Mouse (Mus musculus): Measurements from ENCODE around the gene Usf2.
A peak's percentile ranks its signal among the peaks of the same experiment; 100 is the strongest.
"Not testable (repeated sequence)": the region's sequence is repeated elsewhere in the genome, so short reads cannot be mapped to it uniquely, and the experiment has no call there.

Usf2 gene

GRCm38 (mm10) chr7:30957367-30957783 is 772 bp upstream of the Usf2 start:
- DNase-seq = peak; percentile 93 to 94

GRCm38 (mm10) chr7:30956357-30956751 is 249 bp downstream of the Usf2 start:
- no peak for DNase-seq

GRCm38 (mm10) chr7:30955584-30956356 is 833 bp downstream of the Usf2 start:
- DNase-seq = peak; percentile 82

DNA sequence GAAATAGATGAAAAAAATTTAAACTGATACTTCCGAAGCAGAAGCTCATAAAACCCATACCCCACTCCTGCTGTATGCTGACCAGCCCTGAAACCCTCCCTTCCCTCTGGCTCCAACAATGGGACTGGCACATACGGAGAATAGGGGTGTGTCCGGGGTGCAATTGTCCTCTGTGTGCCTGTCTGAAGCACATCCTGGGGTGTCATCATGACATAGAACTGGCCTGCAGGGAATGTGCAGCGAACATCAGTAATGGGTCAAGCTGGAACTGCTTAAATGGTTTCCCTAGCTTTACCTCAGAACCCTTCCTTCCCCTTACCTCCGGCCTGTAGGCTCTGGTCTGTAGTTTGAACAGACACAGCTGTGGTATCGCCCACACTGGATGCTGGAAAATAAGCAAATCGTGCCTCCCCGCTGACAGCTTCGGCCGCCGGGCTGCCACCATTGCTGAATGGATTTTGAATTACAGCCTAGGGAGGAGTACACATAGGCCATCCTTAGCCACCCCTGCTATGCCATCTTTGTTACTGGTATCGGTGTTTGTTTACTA is 1.6 kb downstream of the Usf2 start:
- DNase-seq = no peak

GRCm38 (mm10) chr7:30954036-30954435 is 2.6 kb downstream of the Usf2 start:
- DNase-seq = no peak

DNA sequence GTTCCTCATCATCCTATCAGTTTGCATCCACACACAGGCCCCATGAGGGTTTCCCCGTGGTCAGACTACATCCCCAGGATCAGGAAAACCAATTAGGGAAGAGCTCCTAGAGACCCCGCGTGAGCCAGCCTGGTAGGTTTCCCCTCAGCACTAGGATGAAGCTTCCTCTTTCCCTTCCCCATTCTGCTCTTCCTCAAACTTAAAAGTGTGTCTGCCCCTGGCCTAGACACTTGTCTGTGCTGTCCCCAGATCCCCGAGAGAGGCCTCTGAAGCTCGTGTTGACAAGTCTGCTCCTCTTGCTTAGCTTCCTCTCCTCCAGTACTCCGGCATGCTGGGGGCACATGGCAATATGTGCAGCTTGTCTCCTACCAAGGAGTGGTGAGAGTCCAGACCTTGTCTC is 3.1 kb downstream of the Usf2 start:
- no peak for DNase-seq

GRCm38 (mm10) chr7:30952441-30953265 is 4.0 kb downstream of the Usf2 start:
- DNase-seq = no peak

- not testable (repeated sequence) for DNase-seq
Measured at GRCm38 (mm10) chr7:30949902-30950301, 6.7 kb downstream of the Usf2 start.

DNA sequence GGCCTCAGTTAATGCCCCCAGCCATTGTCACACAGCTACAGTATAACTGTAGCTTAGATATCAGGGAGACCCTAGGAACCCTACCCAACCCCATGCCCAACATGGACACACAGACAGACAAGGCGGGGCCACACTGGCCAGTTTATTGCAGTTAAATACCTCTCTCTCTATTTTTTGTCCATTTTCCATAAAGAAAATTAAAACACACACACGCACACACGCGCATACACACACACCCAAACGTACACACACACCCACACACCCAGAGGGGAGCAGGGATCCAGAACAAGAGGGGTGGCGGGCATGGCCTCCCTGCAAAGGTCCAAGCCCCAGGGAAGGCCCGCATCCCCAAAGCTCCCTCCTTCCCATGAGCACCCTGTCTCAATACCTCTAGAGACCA is 10.7 kb downstream of the Usf2 start:
- DNase-seq = no peak

DNA sequence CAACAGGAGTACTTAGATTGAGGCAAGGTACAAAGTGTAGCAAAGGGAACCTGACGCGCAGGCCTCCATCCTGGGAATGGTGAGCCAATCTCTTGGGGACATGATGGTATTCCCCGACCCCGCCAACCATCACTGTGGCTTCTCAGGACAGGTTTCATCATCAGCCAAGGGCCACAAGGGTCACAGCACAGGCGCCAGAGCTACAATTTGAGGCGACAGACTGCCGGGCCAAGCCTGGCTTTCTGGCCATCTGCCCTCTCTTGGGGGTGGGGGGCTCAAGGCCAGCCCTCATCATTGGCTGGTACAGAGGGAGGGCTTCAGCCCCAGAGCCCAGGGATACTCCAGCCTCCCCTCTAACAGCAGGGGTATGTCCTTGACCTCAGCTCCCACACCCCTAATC is 11.1 kb downstream of the Usf2 start:
- DNase-seq = not testable (repeated sequence)

- not testable (repeated sequence) for DNase-seq
Measured at GRCm38 (mm10) chr7:30944706-30945105, 11.9 kb downstream of the Usf2 start.

DNA sequence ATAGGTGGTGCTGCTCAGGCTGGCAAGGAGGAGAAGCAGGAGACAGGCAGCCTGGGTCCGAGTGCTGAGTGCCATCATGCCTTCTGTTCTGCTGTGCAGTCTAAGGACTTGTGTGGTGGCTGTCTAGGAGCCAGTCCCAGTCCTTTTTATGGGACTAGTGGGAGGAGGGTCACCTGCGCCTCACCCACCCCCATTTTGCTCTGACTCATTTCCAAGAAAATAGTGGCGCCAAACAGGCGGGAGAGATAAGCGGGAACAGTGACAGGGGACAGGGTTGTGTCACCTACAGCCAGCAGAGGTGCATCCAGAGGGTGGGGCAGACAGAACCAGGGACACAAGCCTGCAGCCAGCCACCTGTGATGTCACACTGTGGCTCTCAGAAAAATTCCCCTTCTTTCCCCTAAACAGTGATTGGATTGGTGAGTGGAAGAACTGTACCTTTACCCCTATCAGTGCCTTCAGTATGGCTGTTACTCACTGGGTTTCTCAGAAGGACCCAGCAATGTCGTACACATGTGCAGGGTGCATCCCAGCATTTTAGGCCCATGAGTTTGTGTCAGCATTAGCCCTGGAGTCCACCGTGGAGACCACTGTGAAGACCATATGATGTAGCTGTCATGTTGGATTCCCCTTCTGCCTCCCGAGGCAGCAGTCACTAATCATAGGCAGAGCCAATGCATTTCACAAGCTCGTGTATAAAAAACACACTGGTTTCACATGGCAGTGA is 12.5 kb downstream of the Usf2 start, which contains the start of gene Hamp:
Hamp (minus strand) TSS at position 124 of the 727 bp plus-strand sequence.
- no peak for DNase-seq

- DNase-seq = not testable (repeated sequence)
Measured at GRCm38 (mm10) chr7:30942365-30942764, 14.2 kb downstream of the Usf2 start.

GRCm38 (mm10) chr7:30940070-30940469 is 16.5 kb downstream of the Usf2 start:
- not testable (repeated sequence) for DNase-seq

GRCm38 (mm10) chr7:30935422-30936099 is 21.0 kb downstream of the Usf2 start:
- not testable (repeated sequence) for DNase-seq

GRCm38 (mm10) chr7:30924581-30924980 is 32.0 kb downstream of the Usf2 start, which contains the start of gene Hamp2:
Gene Hamp2, minus strand, starts transcription at chr7:30924681.
- DNase-seq = not testable (repeated sequence)

- no peak for DNase-seq
Measured at GRCm38 (mm10) chr7:30924071-30924470, 32.5 kb downstream of the Usf2 start.

DNA sequence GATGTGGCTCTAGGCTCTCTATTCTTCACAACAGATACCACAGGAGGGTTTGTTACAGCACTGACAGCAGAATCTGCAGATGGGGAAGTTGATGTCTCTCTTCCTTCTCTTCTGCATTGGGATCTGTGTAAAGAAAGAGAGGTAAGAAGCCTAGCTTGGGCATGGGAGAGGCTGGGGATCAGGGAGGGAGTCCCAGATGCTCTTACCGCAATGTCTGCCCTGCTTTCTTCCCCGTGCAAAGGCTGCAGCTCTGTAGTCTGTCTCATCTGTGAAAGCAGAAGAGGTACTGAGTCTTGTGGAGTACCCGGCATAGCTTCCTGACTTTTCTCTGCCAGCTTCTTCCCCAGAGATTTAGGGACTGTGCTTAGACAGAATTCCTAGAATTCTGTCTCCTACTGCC is 34.1 kb downstream of the Usf2 start:
- not testable (repeated sequence) for DNase-seq

GRCm38 (mm10) chr7:30920217-30920616 is 36.4 kb downstream of the Usf2 start:
- peak in 1 of 2 experiments; percentile 19 for DNase-seq

- DNase-seq = no peak
Measured at GRCm38 (mm10) chr7:30917219-30917618, 39.4 kb downstream of the Usf2 start.

DNA sequence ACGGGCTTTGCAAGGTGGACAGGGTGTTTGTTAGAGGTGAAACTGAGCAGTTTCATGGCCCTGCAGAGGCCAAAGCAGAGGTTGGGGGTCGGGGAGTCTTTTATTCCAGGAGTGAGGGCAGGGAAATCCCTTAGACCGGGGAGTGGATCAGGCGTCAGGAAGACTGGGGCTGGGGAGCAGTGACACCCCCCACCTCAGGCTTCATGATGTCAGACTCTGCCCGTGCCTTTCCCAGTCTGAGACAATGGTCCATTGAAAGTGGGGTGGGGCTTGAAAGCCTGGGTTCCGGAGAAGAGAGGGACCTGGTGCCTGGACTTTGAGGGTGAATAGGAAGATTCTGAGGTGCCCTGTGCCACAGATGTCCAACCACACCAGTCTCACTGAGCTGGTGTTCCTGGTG is 39.9 kb downstream of the Usf2 start:
- DNase-seq = no peak

GRCm38 (mm10) chr7:30914732-30915131 is 41.9 kb downstream of the Usf2 start, which contains the start of gene Mag:
Gene Mag, minus strand, starts transcription at chr7:30914873.
- no peak for DNase-seq

Data from thymus, postnatal 36 days (tissue).